Mouse (Mus musculus): ENCODE data around the gene Bod1l.

- TF ChIP-seq CTCF (IDR thresholded peaks at IDR 0.05; ENCODE audit: control insufficient read depth, insufficient read depth, insufficient replicate concordance, low read depth, low read length) (no peak), POLR2A (IDR thresholded peaks at IDR 0.05; ENCODE audit: control insufficient read depth, low read depth, low read length) (no peak)
Observed at GRCm38 (mm10) chr5:41841735-41842134, 2.4 kb downstream of the Bod1l start.
